Mouse (Mus musculus) forebrain, embryonic 14.5 days (tissue): Measurements from ENCODE around the gene Grin2d. TPM values are rescaled to one million over a fixed set of nuclear protein-coding genes. Genes with fewer than 3 reads are reported as not detected.

Source experiments
- ATAC-seq: fragments of 200-750 bp; cut with Nextera tagmentation; 2 replicates; pipeline ENCODE4 v1.8.0; 2017; ENCODE audit warnings: mild to moderate bottlenecking, moderate library complexity
- DNase-seq: peaks from one replicate; pipeline ENCODE4 v3.0.0-alpha.2; 2015; ENCODE audit warnings: low spot score
- H3K27ac ChIP-seq: fragments of 300-500 bp; sonication (generic); 2 replicates; pipeline ENCODE4 v1.5.1; 2014; ENCODE audit warnings: low read depth, mild to moderate bottlenecking, control low read depth, low read length, moderate library complexity
- H3K27me3 ChIP-seq: fragments of 300-500 bp; sonication (generic); replicated peaks from 2 replicates; pipeline ENCODE4 v1.6.1; 2014; ENCODE audit warnings: low read length, control low read depth, mixed read lengths; ENCODE audit not compliant: control insufficient read depth, insufficient read depth
- H3K36me3 ChIP-seq: fragments of 300-500 bp; sonication (generic); 2 replicates; pipeline ENCODE4 v1.6.1; 2014; ENCODE audit warnings: low read length, control low read depth; ENCODE audit not compliant: control insufficient read depth, insufficient read depth
- H3K4me1 ChIP-seq: fragments of 300-500 bp; sonication (generic); 2 replicates; pipeline ENCODE4 v1.6.1; 2014; ENCODE audit warnings: antibody characterized with exemption, low read length, control low read depth; ENCODE audit not compliant: control insufficient read depth, insufficient read depth
- H3K4me2 ChIP-seq: fragments of 300-500 bp; sonication (generic); 2 replicates; pipeline ENCODE4 v1.6.1; 2014; ENCODE audit warnings: mild to moderate bottlenecking, control low read depth, low read length
- H3K4me3 ChIP-seq: fragments of 300-500 bp; sonication (generic); 2 replicates; pipeline ENCODE4 v1.5.1; 2014; ENCODE audit warnings: low read depth, low read length, control low read depth
- H3K9ac ChIP-seq: fragments of 300-500 bp; sonication (generic); 2 replicates; pipeline ENCODE4 v1.6.1; 2014; ENCODE audit warnings: mild to moderate bottlenecking, low read length, control low read depth, moderate library complexity
- H3K9me3 ChIP-seq: fragments of 300-500 bp; sonication (generic); replicated peaks from 2 replicates; pipeline ENCODE4 v1.6.1; 2016; ENCODE audit warnings: low read length, control low read depth, mixed read lengths; ENCODE audit not compliant: control insufficient read depth
- WGBS: fragments of 180-500 bp; shearing (Covaris S2); extraction: QIAGEN DNeasy Blood & Tissue Kit; methylation state at CpG from one replicate; pipeline ENCODE4 v1.1.7; 2014; 5-methylcytosine and 5-hydroxymethylcytosine counted together
- polyA plus RNA-seq: library from polyadenylated mRNA; unstranded; fragments of >200 nt; fragmentation: Nextera tagmentation; extraction: Ambion mirVana; gene quantifications from 2 replicates; pipeline ENCODE4 v1.2.1, GENCODE M21; 2014

The Grin2d gene
- polyA plus RNA-seq, 1 experiment from 2014 or later, result 0.52 TPM

DNA sequence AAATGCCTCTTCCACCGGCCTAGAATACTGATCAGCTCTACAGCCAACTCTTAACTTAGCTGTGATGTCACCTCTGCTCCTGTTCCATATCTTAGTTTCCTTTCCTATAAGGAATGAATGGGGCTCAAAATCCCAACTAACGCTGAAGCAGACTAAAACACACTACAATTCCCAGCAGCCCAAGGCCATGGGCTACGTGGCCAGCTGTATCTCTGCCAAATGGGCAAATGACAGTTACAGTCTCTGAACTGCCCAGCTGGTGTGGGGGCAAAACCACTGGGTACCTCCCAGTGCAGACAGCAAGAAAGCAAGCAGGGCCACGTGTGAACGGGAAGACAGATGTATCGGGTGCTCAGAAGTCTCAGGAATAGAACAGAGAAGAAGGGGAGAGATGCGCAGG lies 51.5 kb downstream of the Grin2d start:
- Histone ChIP-seq H3K4me1 (peaks cover 10% of the 10 kb centered on the region), H3K36me3 (peaks cover 56% of the 10 kb centered on the region), H3K4me3 (no peak overlapping the region), H3K27me3 (peaks cover 2% of the 10 kb centered on the region), H3K4me2 (no peak overlapping the region), H3K27ac (no peak overlapping the region), H3K9me3 (no peaks in the 10 kb centered on the region), H3K9ac (no peak overlapping the region)
- DNase-seq, result no peak
- no peak for ATAC-seq
- 87% methylated on average over 7 of the region's 7 CpGs for WGBS

DNA sequence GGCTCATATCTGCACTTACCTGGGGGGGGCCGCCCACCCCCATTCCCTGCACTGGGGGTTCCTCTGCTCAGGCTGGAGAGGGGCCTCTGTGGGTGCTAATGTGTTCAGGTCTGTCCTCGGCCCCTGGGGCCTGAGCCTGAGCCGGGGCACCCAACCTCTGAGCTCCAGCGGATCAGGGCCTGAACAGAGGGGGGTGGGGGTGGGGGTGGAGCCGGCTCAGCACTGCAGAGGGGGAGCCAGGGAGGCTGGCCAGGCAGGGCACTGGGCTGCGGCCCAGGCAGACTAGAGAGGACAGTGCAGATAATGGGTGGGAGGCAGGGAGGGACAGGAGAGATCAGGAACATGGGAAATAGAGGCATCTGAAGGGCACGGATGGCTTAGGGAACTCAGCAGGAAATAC lies 53.6 kb downstream of the Grin2d start, which contains the start of gene Kcnj14:
Kcnj14 (minus strand) TSS at position 185 of the 400 bp plus-strand sequence.
- ATAC-seq (no peak), DNase-seq (no peak)
- Histone ChIP-seq H3K4me1 (peaks cover under 1% of the 10 kb centered on the region; the same call in 1 of the 2 replicates), H3K27me3 (no peaks in the 10 kb centered on the region), H3K9me3 (no peaks in the 10 kb centered on the region), H3K9ac (no peak within 1 kb of the TSS), H3K27ac (no peak within 1 kb of the TSS), H3K36me3 (peaks cover 56% of the 10 kb centered on the region), H3K4me3 (no peak within 1 kb of the TSS), H3K4me2 (no peak within 1 kb of the TSS)
- 66% methylated on average over 7 of the region's 7 CpGs for WGBS

DNA sequence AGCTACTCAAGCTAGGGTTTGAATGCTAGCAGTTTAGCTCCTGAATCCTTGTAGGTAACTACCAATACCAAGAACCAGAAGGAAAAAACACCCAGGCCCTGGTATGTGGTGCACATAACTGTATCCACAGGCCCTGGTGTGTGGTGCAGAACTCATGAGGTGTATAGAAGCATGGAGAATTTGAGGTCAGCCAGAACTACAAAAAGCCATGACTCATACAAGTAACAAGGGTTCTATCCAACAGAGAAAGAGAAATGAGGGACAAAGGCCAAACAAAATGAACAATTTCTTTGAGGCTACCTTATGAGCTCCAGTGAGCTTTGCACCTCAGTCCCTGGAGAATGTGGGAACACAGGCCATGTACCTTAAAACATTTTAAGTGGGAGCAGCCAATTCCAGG lies 57.3 kb downstream of the Grin2d start:
- Histone ChIP-seq H3K4me3 (no peak overlapping the region), H3K27me3 (no peaks in the 10 kb centered on the region), H3K9ac (no peak overlapping the region), H3K4me2 (no peak overlapping the region), H3K27ac (no peak overlapping the region), H3K36me3 (peaks cover 24% of the 10 kb centered on the region), H3K4me1 (no peaks in the 10 kb centered on the region), H3K9me3 (no peaks in the 10 kb centered on the region)
- ATAC-seq, result no peak
- DNase-seq, result no peak

DNA sequence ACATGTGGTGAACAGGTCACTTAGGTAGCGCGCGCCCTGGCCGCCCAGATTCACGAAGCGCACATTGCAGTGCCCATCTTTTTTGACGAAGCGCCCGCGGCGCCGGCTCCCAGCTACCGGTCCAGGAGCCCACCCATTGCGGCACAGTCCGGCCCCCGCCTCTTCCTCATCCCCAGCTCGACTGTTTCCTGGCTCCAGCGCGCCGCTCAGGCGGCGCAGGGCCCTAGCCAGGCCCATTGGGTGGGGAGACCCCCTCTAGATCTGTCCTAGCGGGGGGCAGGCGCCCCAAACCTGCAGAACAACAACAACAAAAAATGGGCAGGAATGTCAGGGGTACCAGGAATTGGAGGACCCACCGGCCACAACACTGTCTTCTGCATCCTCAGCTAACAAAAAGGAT lies 58.3 kb downstream of the Grin2d start:
- H3K27ac ChIP-seq, result no peak overlapping the region
- H3K4me2 ChIP-seq, result no peak overlapping the region
- H3K36me3 ChIP-seq, result peaks cover 13% of the 10 kb centered on the region
- no peak overlapping the region for H3K4me3 ChIP-seq
- no peak overlapping the region for H3K9ac ChIP-seq
- peaks cover 10% of the 10 kb centered on the region for H3K4me1 ChIP-seq
- H3K9me3 ChIP-seq, result no peaks in the 10 kb centered on the region
- no peak for ATAC-seq
- 16% methylated on average over 25 of the region's 25 CpGs for WGBS
- no peak for DNase-seq
- H3K27me3 ChIP-seq, result no peaks in the 10 kb centered on the region

DNA sequence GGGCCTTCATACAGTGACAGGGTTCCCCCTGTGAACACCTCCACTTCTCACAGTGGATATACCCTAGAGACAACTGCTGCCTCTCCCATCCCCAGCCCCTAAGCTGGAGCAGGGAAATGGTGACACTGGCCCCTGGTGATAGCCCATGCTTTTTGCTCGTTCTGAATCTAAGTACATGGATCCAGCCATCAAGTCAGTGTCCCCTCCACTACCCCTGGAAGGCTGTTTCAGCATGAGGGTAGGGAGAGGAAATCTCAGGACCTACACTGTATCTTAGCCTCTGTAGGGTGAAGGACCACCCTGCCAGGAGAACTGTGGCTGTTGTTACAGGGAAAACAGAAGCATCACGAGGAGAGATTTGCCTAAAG lies 62.2 kb downstream of the Grin2d start:
- Histone ChIP-seq H3K36me3 (peaks cover 19% of the 10 kb centered on the region), H3K27me3 (no peaks in the 10 kb centered on the region), H3K9me3 (no peaks in the 10 kb centered on the region), H3K9ac (no peak overlapping the region), H3K27ac (no peak overlapping the region; the same call in 1 of the 2 replicates), H3K4me2 (no peak overlapping the region), H3K4me3 (no peak overlapping the region), H3K4me1 (peaks cover 21% of the 10 kb centered on the region)
- ATAC-seq (no peak), DNase-seq (no peak)
- 18% methylated on average over 2 of the region's 2 CpGs for WGBS

DNA sequence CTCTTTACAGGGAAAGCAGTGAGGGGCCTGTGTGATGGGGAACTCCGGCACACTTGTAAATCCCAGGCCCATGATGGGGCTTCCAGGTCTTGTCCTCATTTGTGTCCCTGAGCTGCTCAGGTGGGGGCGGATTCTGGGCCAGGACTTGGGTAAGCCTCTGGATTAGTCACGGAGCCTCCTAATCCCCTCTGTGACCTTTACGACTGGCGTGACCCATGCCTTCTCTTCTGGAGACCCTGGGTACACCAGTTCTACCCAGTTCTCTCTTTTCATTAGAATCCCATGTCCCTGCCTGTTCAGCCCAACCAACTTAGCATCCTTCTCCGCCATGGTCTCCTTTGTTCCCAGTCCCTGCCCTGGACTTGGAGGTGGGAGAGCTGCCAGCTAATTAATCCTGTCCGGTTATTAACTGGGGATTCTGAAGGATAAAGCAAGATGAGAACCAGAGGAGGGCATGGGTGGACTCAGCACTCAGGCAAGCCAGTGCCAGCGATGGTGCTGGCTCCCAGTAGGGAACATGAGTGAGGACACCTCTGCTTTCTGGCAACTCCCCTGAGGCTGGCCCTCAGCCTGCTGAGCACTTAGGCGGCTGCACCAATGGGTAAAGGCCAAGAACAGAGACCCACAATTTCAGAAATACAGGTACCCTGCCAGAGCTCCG lies 62.7 kb downstream of the Grin2d start:
- ATAC-seq, result no peak
- peaks cover 24% of the 10 kb centered on the region for H3K36me3 ChIP-seq
- H3K4me3 ChIP-seq, result peak overlapping the region; percentile 32; the same call in 1 of the 2 replicates
- H3K9me3 ChIP-seq, result no peaks in the 10 kb centered on the region
- peaks cover 21% of the 10 kb centered on the region for H3K4me1 ChIP-seq
- H3K27me3 ChIP-seq, result no peaks in the 10 kb centered on the region
- H3K27ac ChIP-seq, result peak overlapping the region; percentile 67; the same call in 1 of the 2 replicates
- DNase-seq, result peak; percentile 35
- H3K9ac ChIP-seq, result peak overlapping the region; percentile 18
- WGBS, result 15% methylated on average over 10 of the region's 10 CpGs
- peak overlapping the region; percentile 58 for H3K4me2 ChIP-seq

DNA sequence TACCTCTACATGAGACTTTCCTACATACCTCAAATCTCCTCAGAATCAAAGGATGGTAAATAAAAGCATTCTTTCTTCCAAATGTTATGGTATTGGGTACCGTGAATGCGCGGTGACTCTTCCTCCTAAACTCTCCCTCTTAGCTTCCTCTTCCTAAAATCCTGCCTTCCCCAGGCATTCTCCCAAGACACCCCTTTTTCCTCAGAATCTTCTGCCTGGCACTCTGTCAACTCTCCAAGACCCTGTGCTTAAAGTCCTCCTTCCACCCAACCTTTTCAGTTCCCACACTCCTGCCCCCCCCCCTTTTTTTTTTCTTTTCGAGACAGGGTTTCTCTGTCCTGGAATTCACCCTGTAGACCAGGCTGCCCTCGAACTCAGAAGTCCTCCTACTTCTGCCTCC lies 63.3 kb downstream of the Grin2d start:
- WGBS, result 0% methylated on average over 5 of the region's 5 CpGs
- Histone ChIP-seq H3K36me3 (peaks cover 30% of the 10 kb centered on the region), H3K27ac (peak overlapping the region; percentile 67), H3K9ac (peak overlapping the region; percentile 18), H3K27me3 (no peaks in the 10 kb centered on the region), H3K4me3 (peak overlapping the region; percentile 32), H3K4me1 (peaks cover 21% of the 10 kb centered on the region), H3K9me3 (no peaks in the 10 kb centered on the region), H3K4me2 (peak overlapping the region; percentile 58)
- ATAC-seq (no peak), DNase-seq (no peak)

DNA sequence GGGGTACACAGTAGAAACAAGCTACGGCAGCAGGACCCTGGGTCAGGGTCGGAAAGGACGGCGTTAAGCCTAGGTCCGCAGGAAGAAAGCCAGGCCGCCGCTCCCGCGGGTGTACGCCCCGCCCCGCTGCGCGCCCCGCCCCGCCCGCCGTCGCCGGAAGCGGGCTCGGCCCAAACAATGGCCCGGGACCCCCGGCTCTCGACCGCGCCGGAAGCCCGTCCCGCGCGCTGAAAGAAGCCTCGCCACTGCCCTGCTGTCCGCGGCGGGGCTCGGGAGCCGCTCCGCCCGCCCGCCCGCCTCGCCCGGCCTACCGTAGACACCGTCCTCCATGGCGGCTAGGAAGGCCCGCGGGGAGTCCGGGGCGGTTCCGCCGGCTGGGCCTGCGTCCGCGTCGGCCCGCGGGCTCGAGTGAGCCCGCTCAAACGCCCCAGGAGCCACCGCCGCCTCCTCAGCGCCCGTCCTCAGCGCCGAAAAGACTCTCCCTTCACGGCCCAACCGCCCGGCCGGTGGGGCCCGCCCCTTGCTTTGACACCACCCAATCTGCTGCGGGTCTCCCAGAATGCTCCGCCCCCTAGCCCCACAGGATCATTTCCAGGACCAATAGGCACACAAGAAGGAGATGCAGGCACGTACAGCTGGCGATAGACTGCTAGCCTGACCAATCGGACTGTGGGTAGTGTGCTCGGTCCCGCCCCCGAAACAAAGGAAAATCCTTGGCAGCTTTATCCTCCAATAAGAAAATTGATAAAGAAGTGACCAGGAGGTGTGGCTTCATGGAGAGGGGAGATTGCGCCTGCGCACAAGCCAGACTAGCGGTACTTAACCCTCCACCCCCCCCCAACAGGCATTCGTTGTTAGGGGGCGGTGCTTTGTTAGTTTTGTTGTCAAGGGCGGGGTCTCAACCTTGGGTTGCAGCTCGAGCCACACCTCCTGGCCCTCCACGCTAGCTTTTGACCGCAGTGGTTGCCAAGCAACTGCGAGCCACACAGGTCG lies 64.1 kb downstream of the Grin2d start, which contains the start of gene Cyth2:
Cyth2 (minus strand) TSS at position 795 of the 993 bp plus-strand sequence.
- WGBS, result under 1% methylated on average over 80 of the region's 92 CpGs

More for the DNA sequence above, 64.1 kb downstream of the Grin2d start, which contains the start of gene Cyth2:
- Histone ChIP-seq H3K4me2 (peak within 1 kb of the TSS; percentile 94), H3K9ac (peak within 1 kb of the TSS; percentile 100), H3K4me1 (peaks cover 21% of the 10 kb centered on the region), H3K4me3 (peak within 1 kb of the TSS; percentile 92), H3K27me3 (no peaks in the 10 kb centered on the region), H3K36me3 (peaks cover 38% of the 10 kb centered on the region), H3K27ac (peak within 1 kb of the TSS; percentile 100), H3K9me3 (no peaks in the 10 kb centered on the region)
- DNase-seq (peak; percentile 100), ATAC-seq (peak; percentile 99)
